Mouse (Mus musculus): ENCODE measurements around the gene Fam120a.

DNA sequence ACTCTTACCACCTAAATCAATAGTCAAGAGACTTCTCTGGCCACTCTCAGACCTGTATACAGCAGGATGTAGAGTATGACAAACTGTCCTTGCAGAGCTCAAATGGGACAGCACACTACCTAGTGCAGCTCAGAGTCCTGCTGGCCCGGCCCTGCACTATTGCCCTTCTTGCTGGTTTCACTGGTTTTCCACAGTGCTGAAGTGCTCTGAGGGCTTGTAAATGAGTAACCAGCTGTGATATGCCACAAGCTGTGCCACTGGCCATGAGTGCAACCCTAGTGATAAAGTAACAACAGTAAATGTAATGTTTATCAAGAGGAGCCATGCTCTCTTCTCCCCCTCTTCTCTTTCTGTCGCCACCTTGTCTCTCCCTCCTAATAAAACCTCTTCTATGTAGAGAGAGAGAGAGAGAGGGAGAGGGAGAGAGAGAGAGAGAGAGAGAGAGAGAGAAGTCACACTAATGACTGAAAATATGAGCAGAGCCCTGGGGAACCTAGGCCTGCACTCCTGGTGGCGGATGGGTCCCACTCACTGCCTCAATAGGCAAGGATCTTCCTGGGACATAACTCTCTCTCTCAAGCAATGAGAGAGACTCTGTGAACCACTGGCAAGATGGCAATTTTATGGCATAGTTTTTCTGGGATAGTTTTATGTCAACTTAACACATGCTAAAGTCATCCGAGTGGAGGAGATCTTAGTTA is 77.4 kb downstream of the Fam120a start:
- no peak for TF ChIP-seq GATA1 (IDR thresholded peaks at IDR 0.05; ENCODE audit: borderline replicate concordance, low read length)
- no peak for TF ChIP-seq FLI1 (IDR thresholded peaks at IDR 0.05; ENCODE audit: low read length)

Data from megakaryocyte, embryonic 14.5 days (primary cell).